Mouse (Mus musculus) heart, embryonic 13.5 days (tissue): ENCODE data around the gene Slc39a5. TPM values are rescaled to one million over a fixed set of nuclear protein-coding genes. Genes with fewer than 3 reads are reported as not detected.
A peak's percentile ranks its signal among the peaks of the same experiment; 100 is the strongest.

ENCODE experiments used
- ATAC-seq: fragments of 200-750 bp; cut with Nextera tagmentation; 2 replicates; pipeline ENCODE4 v1.8.0; 2017; ENCODE audit warnings: moderate TSS enrichment; ENCODE audit not compliant: insufficient number of reproducible peaks, low FRiP score, low TSS enrichment; ENCODE audit errors: extremely low read depth
- H3K27ac ChIP-seq: fragments of 300-500 bp; sonication (generic); replicated peaks from 2 replicates; pipeline ENCODE4 v1.5.1; 2015; ENCODE audit warnings: moderate library complexity, mild to moderate bottlenecking, inconsistent platforms
- H3K27me3 ChIP-seq: fragments of 300-500 bp; sonication (generic); replicated peaks from 2 replicates; pipeline ENCODE4 v1.6.1; 2015; ENCODE audit warnings: mild to moderate bottlenecking, inconsistent platforms
- H3K36me3 ChIP-seq: fragments of 300-500 bp; sonication (generic); 2 replicates; pipeline ENCODE4 v1.6.1; 2015; ENCODE audit warnings: mild to moderate bottlenecking, inconsistent platforms
- H3K4me1 ChIP-seq: fragments of 300-500 bp; sonication (generic); 2 replicates; pipeline ENCODE4 v1.6.1; 2015; ENCODE audit warnings: inconsistent platforms
- H3K4me2 ChIP-seq: fragments of 300-500 bp; sonication (generic); 2 replicates; pipeline ENCODE4 v1.6.1; 2015; ENCODE audit warnings: inconsistent platforms, mild to moderate bottlenecking, moderate library complexity
- H3K4me3 ChIP-seq: fragments of 300-500 bp; sonication (generic); 2 replicates; pipeline ENCODE4 v1.5.1; 2015; ENCODE audit warnings: moderate library complexity, mild to moderate bottlenecking, inconsistent platforms
- H3K9ac ChIP-seq: fragments of 300-500 bp; sonication (generic); 2 replicates; pipeline ENCODE4 v1.6.1; 2015; ENCODE audit warnings: inconsistent platforms, mild to moderate bottlenecking, moderate library complexity
- H3K9me3 ChIP-seq: fragments of 300-500 bp; sonication (generic); 2 replicates; pipeline ENCODE4 v1.6.1; 2016; ENCODE audit warnings: inconsistent platforms
- WGBS: fragments of 180-500 bp; shearing (Covaris S2); methylation state at CpG from one replicate; pipeline ENCODE4 v1.1.7; 2015; ENCODE audit warnings: mixed read lengths; 5-methylcytosine and 5-hydroxymethylcytosine counted together
- polyA plus RNA-seq: library from polyadenylated mRNA; unstranded; fragments of >200 nt; fragmentation: Nextera tagmentation; extraction: Ambion mirVana; gene quantifications from 2 replicates; pipeline ENCODE4 v1.2.1, GENCODE M21; 2015

Slc39a5 gene
- polyA plus RNA-seq: 0.12 and 1.5 TPM in 2 replicates

GRCm38 (mm10) chr10:128401056-128401455, at the start of gene Slc39a5:
TSS of gene Slc39a5 (minus strand) at chr10:128401229.
- ATAC-seq: no peak

DNA sequence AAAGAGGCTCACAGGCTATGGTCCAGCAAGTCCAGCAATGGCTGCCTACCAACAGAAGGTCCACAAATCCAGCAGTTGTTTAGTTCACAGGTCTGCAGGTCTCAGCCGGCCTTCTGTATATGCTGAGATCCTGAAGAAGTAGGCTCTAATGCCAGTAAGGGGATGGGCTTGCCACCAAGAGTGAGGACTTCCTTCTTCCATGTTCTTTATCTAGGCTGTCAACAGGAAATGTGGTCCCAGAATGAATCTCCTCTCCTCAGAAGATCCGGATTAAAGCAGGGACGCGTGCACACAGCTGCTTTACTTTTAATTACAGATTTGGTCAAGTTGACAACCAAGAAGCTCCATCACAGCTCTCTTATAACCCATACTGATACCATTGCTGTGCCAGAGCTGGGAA, 44.4 kb upstream of the Slc39a5 start:
- WGBS: 53% methylated on average over 4 of the region's 4 CpGs

More at GRCm38 (mm10) chr10:128401056-128401455, at the start of gene Slc39a5:
- Histone ChIP-seq H3K4me2 (no peak within 1 kb of the TSS), H3K9me3 (no peaks in the 10 kb centered on the region), H3K36me3 (peaks cover 16% of the 10 kb centered on the region), H3K4me3 (no peak within 1 kb of the TSS), H3K27me3 (no peaks in the 10 kb centered on the region), H3K27ac (no peak within 1 kb of the TSS), H3K9ac (no peak within 1 kb of the TSS), H3K4me1 (peaks cover 4% of the 10 kb centered on the region; the same call in 1 of the 2 replicates)
- 53% methylated on average over 2 of the region's 2 CpGs for WGBS

GRCm38 (mm10) chr10:128444354-128444753, 43.3 kb upstream of the Slc39a5 start:
- H3K4me1 ChIP-seq: no peaks in the 10 kb centered on the region
- ATAC-seq: no peak

More for the DNA sequence above, 44.4 kb upstream of the Slc39a5 start:
- H3K9ac ChIP-seq: no peak overlapping the region
- no peak overlapping the region for H3K4me3 ChIP-seq
- no peaks in the 10 kb centered on the region for H3K9me3 ChIP-seq
- no peaks in the 10 kb centered on the region for H3K4me1 ChIP-seq
- no peak overlapping the region for H3K4me2 ChIP-seq
- H3K36me3 ChIP-seq: peaks cover 19% of the 10 kb centered on the region
- H3K27me3 ChIP-seq: no peaks in the 10 kb centered on the region
- no peak for ATAC-seq
- no peak overlapping the region for H3K27ac ChIP-seq

GRCm38 (mm10) chr10:128442718-128443117, 41.7 kb upstream of the Slc39a5 start:
- H3K27ac ChIP-seq: no peak overlapping the region
- no peak overlapping the region for H3K9ac ChIP-seq
- 80% methylated on average over 1 of the region's 1 CpGs for WGBS

More at GRCm38 (mm10) chr10:128444354-128444753, 43.3 kb upstream of the Slc39a5 start:
- Histone ChIP-seq H3K4me3 (no peak overlapping the region), H3K36me3 (peaks cover 30% of the 10 kb centered on the region), H3K27ac (no peak overlapping the region), H3K4me2 (no peak overlapping the region), H3K27me3 (no peaks in the 10 kb centered on the region), H3K9ac (no peak overlapping the region), H3K9me3 (no peaks in the 10 kb centered on the region)
- 65% methylated on average over 6 of the region's 6 CpGs for WGBS

GRCm38 (mm10) chr10:128441324-128442119, 40.5 kb upstream of the Slc39a5 start:
- no peaks in the 10 kb centered on the region for H3K27me3 ChIP-seq
- H3K4me2 ChIP-seq: no peak overlapping the region
- H3K9me3 ChIP-seq: no peaks in the 10 kb centered on the region
- no peak overlapping the region for H3K9ac ChIP-seq
- no peak for ATAC-seq
- 85% methylated on average over 10 of the region's 10 CpGs for WGBS
- peaks cover 58% of the 10 kb centered on the region for H3K36me3 ChIP-seq
- no peaks in the 10 kb centered on the region for H3K4me1 ChIP-seq
- no peak overlapping the region for H3K27ac ChIP-seq
- H3K4me3 ChIP-seq: no peak overlapping the region

More at GRCm38 (mm10) chr10:128442718-128443117, 41.7 kb upstream of the Slc39a5 start:
- ATAC-seq: no peak
- Histone ChIP-seq H3K4me2 (no peak overlapping the region), H3K27me3 (no peaks in the 10 kb centered on the region), H3K36me3 (peaks cover 46% of the 10 kb centered on the region), H3K9me3 (no peaks in the 10 kb centered on the region), H3K4me3 (no peak overlapping the region), H3K4me1 (no peaks in the 10 kb centered on the region)

- ATAC-seq: no peak
- no peak overlapping the region for H3K4me3 ChIP-seq
- no peaks in the 10 kb centered on the region for H3K27me3 ChIP-seq
- H3K27ac ChIP-seq: no peak overlapping the region
- H3K9me3 ChIP-seq: no peaks in the 10 kb centered on the region
- H3K9ac ChIP-seq: no peak overlapping the region
- 59% methylated on average over 10 of the region's 10 CpGs for WGBS
- peaks cover 69% of the 10 kb centered on the region for H3K36me3 ChIP-seq
- peaks cover 8% of the 10 kb centered on the region for H3K4me1 ChIP-seq
- H3K4me2 ChIP-seq: no peak overlapping the region
Measured at GRCm38 (mm10) chr10:128440407-128440806, 39.4 kb upstream of the Slc39a5 start.

DNA sequence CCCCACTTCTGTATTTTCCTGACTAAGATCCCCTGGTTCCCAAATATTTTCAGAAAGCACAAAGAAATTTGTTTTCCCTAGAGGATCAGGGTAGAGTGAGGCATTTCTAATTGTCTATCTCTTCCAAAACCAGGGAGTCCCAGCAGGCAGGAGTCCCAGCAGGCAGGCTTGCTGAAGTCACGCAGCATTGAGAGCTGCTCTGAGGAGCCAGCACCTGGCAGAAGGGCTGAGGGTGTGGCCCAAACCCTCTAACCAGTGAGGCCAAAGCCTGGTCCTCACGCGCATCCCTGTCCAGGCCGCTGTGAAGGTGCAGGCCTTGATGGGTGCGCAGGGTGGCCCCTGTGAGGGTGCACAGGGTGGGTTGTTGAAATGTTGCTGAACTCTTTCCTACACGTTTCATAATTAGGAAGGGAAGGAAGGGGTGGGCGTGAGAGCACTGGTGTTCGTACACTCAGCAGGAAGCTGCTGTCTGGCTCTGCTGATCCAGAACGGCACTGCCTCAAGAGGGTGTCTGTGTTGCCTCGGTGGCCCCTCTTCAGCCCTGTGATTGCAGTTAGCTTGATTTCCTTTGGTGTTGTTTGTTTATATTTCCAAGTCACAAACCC, 37.7 kb upstream of the Slc39a5 start:
- H3K27ac ChIP-seq: 0 out of 2 replicates have a peak overlapping the region, but pooled peaks have one; percentile 24
- H3K36me3 ChIP-seq: peaks cover 83% of the 10 kb centered on the region
- ATAC-seq: no peak
- H3K27me3 ChIP-seq: no peaks in the 10 kb centered on the region
- no peak overlapping the region for H3K4me2 ChIP-seq
- 66% methylated on average over 10 of the region's 10 CpGs for WGBS
- H3K9ac ChIP-seq: no peak overlapping the region
- H3K4me3 ChIP-seq: no peak overlapping the region
- H3K4me1 ChIP-seq: peaks cover 15% of the 10 kb centered on the region
- H3K9me3 ChIP-seq: no peaks in the 10 kb centered on the region

GRCm38 (mm10) chr10:128436376-128436775, 35.3 kb upstream of the Slc39a5 start:
- WGBS: 90% methylated on average over 8 of the region's 8 CpGs
- no peak overlapping the region for H3K9ac ChIP-seq
- no peak overlapping the region for H3K4me2 ChIP-seq
- ATAC-seq: no peak
- no peaks in the 10 kb centered on the region for H3K27me3 ChIP-seq
- H3K4me1 ChIP-seq: peaks cover 15% of the 10 kb centered on the region
- no peak overlapping the region for H3K4me3 ChIP-seq
- peaks cover 91% of the 10 kb centered on the region for H3K36me3 ChIP-seq
- H3K9me3 ChIP-seq: no peaks in the 10 kb centered on the region
- H3K27ac ChIP-seq: no peak overlapping the region; the same call in 1 of the 2 replicates

GRCm38 (mm10) chr10:128435873-128436272, 34.8 kb upstream of the Slc39a5 start:
- ATAC-seq: no peak
- Histone ChIP-seq H3K36me3 (peaks cover 91% of the 10 kb centered on the region), H3K9me3 (no peaks in the 10 kb centered on the region), H3K4me2 (no peak overlapping the region), H3K4me3 (no peak overlapping the region), H3K4me1 (peaks cover 15% of the 10 kb centered on the region), H3K27ac (peak overlapping the region; percentile 73), H3K9ac (peak overlapping the region; percentile 64), H3K27me3 (no peaks in the 10 kb centered on the region)
- WGBS: 81% methylated on average over 5 of the region's 5 CpGs

- WGBS: 73% methylated on average over 17 of the region's 17 CpGs
- Histone ChIP-seq H3K4me2 (no peak overlapping the region), H3K27ac (peak overlapping the region; percentile 73), H3K9me3 (no peaks in the 10 kb centered on the region), H3K36me3 (peaks cover 91% of the 10 kb centered on the region), H3K4me3 (no peak overlapping the region), H3K27me3 (no peaks in the 10 kb centered on the region), H3K9ac (peak overlapping the region; percentile 64), H3K4me1 (peaks cover 15% of the 10 kb centered on the region)
- ATAC-seq: 0 out of 2 replicates have a peak, but pooled peaks have one; percentile 17
Measured at GRCm38 (mm10) chr10:128435186-128435823, 34.3 kb upstream of the Slc39a5 start.

- H3K9ac ChIP-seq: peak overlapping the region; percentile 64; the same call in 1 of the 2 replicates
- WGBS: 77% methylated on average over 10 of the region's 10 CpGs
- no peak for ATAC-seq
- peaks cover 15% of the 10 kb centered on the region for H3K4me1 ChIP-seq
- H3K27me3 ChIP-seq: no peaks in the 10 kb centered on the region
- H3K4me2 ChIP-seq: no peak overlapping the region
- H3K27ac ChIP-seq: peak overlapping the region; percentile 73; the same call in 1 of the 2 replicates
- H3K4me3 ChIP-seq: no peak overlapping the region
- peaks cover 91% of the 10 kb centered on the region for H3K36me3 ChIP-seq
- H3K9me3 ChIP-seq: no peaks in the 10 kb centered on the region
Measured at GRCm38 (mm10) chr10:128434681-128435080, 33.7 kb upstream of the Slc39a5 start.
